In the genomic region with DNA sequence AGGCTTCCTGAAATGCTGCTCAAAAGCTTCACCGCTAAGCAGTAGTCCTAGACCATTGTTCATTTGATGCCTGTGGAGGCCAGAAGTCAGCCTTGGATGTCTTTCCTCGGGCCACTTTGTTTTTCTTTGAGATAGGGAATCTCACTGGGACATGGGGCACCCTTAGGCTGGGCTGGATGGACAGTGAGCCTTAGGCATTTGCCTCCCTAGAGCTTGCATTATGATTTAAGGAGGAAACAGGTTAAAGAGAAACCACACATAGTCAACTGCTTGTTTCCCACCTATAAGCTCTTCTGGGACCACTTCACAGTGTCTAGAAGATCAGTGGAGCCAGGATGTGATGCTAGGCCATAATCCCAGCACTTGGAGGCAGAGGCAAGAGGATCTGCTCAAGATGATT, we compare ENCODE assay signal across 14 mouse cellular contexts.
"Had no signal": no experiment of that assay in that cellular context is flagged by ENCODE, and none has a peak within 500 bp of the region (broad histone marks: within the 10 kb centered on the region; RNA-seq: fewer than 3 reads in every experiment).

No protein-coding gene starts in this region.

- ATAC-seq: liver, postnatal 0 days; midbrain, embryonic 15.5 days had no signal

- DNase-seq: kidney, postnatal 10 days; kidney, postnatal 4 days; liver; liver, embryonic 13.5 days; liver, postnatal 0 days; lung, postnatal 14 days; right cerebral cortex, adult 18-20 months; thymus, adult 2 months; thymus, postnatal 25 days had no signal

- H3K4me3 ChIP-seq: layer of hippocampus, adult 2 months; midbrain, embryonic 15.5 days had no signal

- H3K27me3 ChIP-seq: limb, embryonic 12.5 days; lung, embryonic 15.5 days; midbrain, embryonic 15.5 days had no signal

- H3K27ac ChIP-seq: layer of hippocampus, adult 2 months; liver, embryonic 13.5 days; lung, embryonic 15.5 days; stomach, postnatal 0 days had no signal

- H3K9me3 ChIP-seq: limb, embryonic 12.5 days; liver, embryonic 13.5 days; lung, embryonic 15.5 days; midbrain, embryonic 15.5 days had no signal

- H3K9ac ChIP-seq: limb, embryonic 12.5 days; lung, embryonic 15.5 days had no signal
